Mouse (Mus musculus): ENCODE measurements at regions not wholly inside any gene's neighbourhood (a gene's known extent, or its start where the extent isn't known, plus 50 kb on each side); places are given as distances from the start of the nearest gene placed in this dataset.

DNA sequence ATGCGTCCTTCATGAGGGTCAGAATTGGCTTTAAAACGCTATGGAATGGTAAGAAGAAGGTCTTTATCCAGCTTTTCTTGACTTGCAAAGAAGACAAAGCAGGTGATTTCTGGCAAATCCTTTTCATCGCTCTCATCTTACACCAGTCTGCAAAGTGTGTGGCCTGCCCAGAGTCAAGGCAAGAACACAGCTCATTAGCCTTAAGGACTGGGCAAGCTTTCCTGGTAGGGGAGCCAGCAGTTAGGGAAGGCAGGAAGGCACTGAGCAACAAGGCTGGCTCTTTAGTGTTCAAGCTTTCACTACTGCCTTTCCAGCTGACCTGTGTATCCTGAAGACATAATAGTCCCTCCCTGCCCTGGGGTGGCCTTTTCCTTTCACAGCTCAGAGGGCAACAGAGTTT is 352.4 kb upstream of the N6amt1 start:
- H3K27me3 ChIP-seq (ENCODE audit: control insufficient read depth, insufficient read depth, low read length), result no peaks in the 10 kb centered on the region
- 67% methylated on average over 3 of the region's 3 CpGs for WGBS
- H3K4me2 ChIP-seq (replicated peaks; ENCODE audit: low read depth, low read length), result no peak overlapping the region
- H3K4me1 ChIP-seq (ENCODE audit: control insufficient read depth, insufficient read depth, low read length), result no peaks in the 10 kb centered on the region
- H3K36me3 ChIP-seq (ENCODE audit: control insufficient read depth, insufficient read depth, low read length), result no peaks in the 10 kb centered on the region
- no peaks in the 10 kb centered on the region for H3K9me3 ChIP-seq (ENCODE audit: control insufficient read depth, low read depth, low read length)
- no peak overlapping the region for H3K4me3 ChIP-seq (ENCODE audit: low read depth, low read length)
- H3K27ac ChIP-seq (ENCODE audit: low read length), result no peak overlapping the region
- ATAC-seq (ENCODE audit: insufficient number of reproducible peaks, insufficient read depth, low FRiP score, low read depth), result no peak
- no peak overlapping the region for H3K9ac ChIP-seq (replicated peaks; ENCODE audit: low read depth, low read length)

DNA sequence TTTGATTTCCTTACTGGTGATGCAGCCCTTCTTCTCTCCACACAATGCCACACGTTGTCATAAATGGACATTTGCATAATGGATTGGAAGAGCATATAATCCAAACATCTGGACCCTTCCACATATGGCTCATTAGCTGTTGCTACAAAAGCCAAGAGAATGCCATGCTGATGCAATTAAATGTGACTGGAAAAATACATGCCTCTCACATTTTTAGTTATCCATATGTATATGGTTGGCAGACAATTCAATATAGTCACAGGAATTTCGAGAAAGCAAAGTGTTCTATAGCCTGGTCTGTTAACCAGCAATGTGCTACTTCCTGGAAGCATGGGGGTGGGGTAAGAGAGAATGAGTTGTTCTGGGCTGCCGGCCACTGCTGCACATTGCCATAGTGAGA is 352.9 kb upstream of the N6amt1 start:
- Histone ChIP-seq H3K27me3 (ENCODE audit: control insufficient read depth, insufficient read depth, low read length) (no peaks in the 10 kb centered on the region), H3K36me3 (ENCODE audit: control insufficient read depth, insufficient read depth, low read length) (no peaks in the 10 kb centered on the region), H3K9ac (replicated peaks; ENCODE audit: low read depth, low read length) (no peak overlapping the region), H3K4me1 (ENCODE audit: control insufficient read depth, insufficient read depth, low read length) (no peaks in the 10 kb centered on the region), H3K27ac (ENCODE audit: low read length) (no peak overlapping the region), H3K4me2 (replicated peaks; ENCODE audit: low read depth, low read length) (no peak overlapping the region), H3K4me3 (ENCODE audit: low read depth, low read length) (no peak overlapping the region), H3K9me3 (ENCODE audit: control insufficient read depth, low read depth, low read length) (no peaks in the 10 kb centered on the region)
- ATAC-seq (ENCODE audit: insufficient number of reproducible peaks, insufficient read depth, low FRiP score, low read depth), result no peak
- WGBS, result 57% methylated on average over 3 of the region's 3 CpGs

GRCm38 (mm10) chr16:86971691-86972090 is 382.3 kb upstream of the N6amt1 start:
- Histone ChIP-seq H3K9me3 (ENCODE audit: control insufficient read depth, low read depth, low read length) (no peaks in the 10 kb centered on the region), H3K9ac (replicated peaks; ENCODE audit: low read depth, low read length) (no peak overlapping the region), H3K4me1 (ENCODE audit: control insufficient read depth, insufficient read depth, low read length) (no peaks in the 10 kb centered on the region), H3K27ac (ENCODE audit: low read length) (no peak overlapping the region), H3K27me3 (ENCODE audit: control insufficient read depth, insufficient read depth, low read length) (no peaks in the 10 kb centered on the region), H3K4me2 (replicated peaks; ENCODE audit: low read depth, low read length) (no peak overlapping the region), H3K4me3 (ENCODE audit: low read depth, low read length) (no peak overlapping the region), H3K36me3 (ENCODE audit: control insufficient read depth, insufficient read depth, low read length) (no peaks in the 10 kb centered on the region)
- ATAC-seq (ENCODE audit: insufficient number of reproducible peaks, insufficient read depth, low FRiP score, low read depth), result no peak
- 90% methylated on average over 3 of the region's 3 CpGs for WGBS

GRCm38 (mm10) chr16:86949681-86950080 is 404.3 kb upstream of the N6amt1 start:
- no peak for ATAC-seq (ENCODE audit: insufficient number of reproducible peaks, insufficient read depth, low FRiP score, low read depth)

GRCm38 (mm10) chr16:86945531-86946144 is 408.3 kb upstream of the N6amt1 start:
- Histone ChIP-seq H3K27ac (ENCODE audit: low read length) (no peak overlapping the region), H3K9me3 (ENCODE audit: control insufficient read depth, low read depth, low read length) (no peaks in the 10 kb centered on the region), H3K9ac (replicated peaks; ENCODE audit: low read depth, low read length) (no peak overlapping the region), H3K4me2 (replicated peaks; ENCODE audit: low read depth, low read length) (no peak overlapping the region), H3K27me3 (ENCODE audit: control insufficient read depth, insufficient read depth, low read length) (no peaks in the 10 kb centered on the region), H3K4me3 (ENCODE audit: low read depth, low read length) (no peak overlapping the region), H3K36me3 (ENCODE audit: control insufficient read depth, insufficient read depth, low read length) (no peaks in the 10 kb centered on the region), H3K4me1 (ENCODE audit: control insufficient read depth, insufficient read depth, low read length) (no peaks in the 10 kb centered on the region)
- WGBS, result 72% methylated on average over 6 of the region's 6 CpGs
- no peak for ATAC-seq (ENCODE audit: insufficient number of reproducible peaks, insufficient read depth, low FRiP score, low read depth)

More at GRCm38 (mm10) chr16:86949681-86950080, 404.3 kb upstream of the N6amt1 start:
- Histone ChIP-seq H3K36me3 (ENCODE audit: control insufficient read depth, insufficient read depth, low read length) (no peaks in the 10 kb centered on the region), H3K27ac (ENCODE audit: low read length) (no peak overlapping the region), H3K4me2 (replicated peaks; ENCODE audit: low read depth, low read length) (no peak overlapping the region), H3K9ac (replicated peaks; ENCODE audit: low read depth, low read length) (no peak overlapping the region), H3K4me1 (ENCODE audit: control insufficient read depth, insufficient read depth, low read length) (no peaks in the 10 kb centered on the region), H3K9me3 (ENCODE audit: control insufficient read depth, low read depth, low read length) (no peaks in the 10 kb centered on the region), H3K4me3 (ENCODE audit: low read depth, low read length) (no peak overlapping the region), H3K27me3 (ENCODE audit: control insufficient read depth, insufficient read depth, low read length) (no peaks in the 10 kb centered on the region)
- 78% methylated on average over 6 of the region's 6 CpGs for WGBS

DNA sequence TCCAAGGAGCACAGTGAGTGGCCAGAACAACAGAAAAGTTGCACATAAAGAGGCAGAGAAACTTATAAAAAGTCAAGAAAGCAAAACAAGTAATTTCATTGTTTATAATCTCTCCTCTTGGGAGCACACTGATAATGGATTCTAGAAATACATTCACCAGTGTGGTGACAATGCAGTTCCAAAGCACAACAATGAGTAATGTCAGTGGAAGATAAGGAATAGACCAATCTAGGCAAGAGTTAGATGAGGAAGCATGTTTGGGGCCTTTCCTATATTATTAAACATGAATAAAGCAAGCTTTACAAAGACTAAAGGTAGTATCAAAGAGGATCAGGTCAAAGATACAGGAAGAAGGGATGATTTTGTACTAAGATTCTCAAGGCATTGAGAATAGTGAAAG is 408.9 kb upstream of the N6amt1 start:
- Histone ChIP-seq H3K4me1 (ENCODE audit: control insufficient read depth, insufficient read depth, low read length) (no peaks in the 10 kb centered on the region), H3K9me3 (ENCODE audit: control insufficient read depth, low read depth, low read length) (no peaks in the 10 kb centered on the region), H3K27me3 (ENCODE audit: control insufficient read depth, insufficient read depth, low read length) (no peaks in the 10 kb centered on the region), H3K4me2 (replicated peaks; ENCODE audit: low read depth, low read length) (no peak overlapping the region), H3K36me3 (ENCODE audit: control insufficient read depth, insufficient read depth, low read length) (no peaks in the 10 kb centered on the region), H3K9ac (replicated peaks; ENCODE audit: low read depth, low read length) (no peak overlapping the region), H3K4me3 (ENCODE audit: low read depth, low read length) (no peak overlapping the region), H3K27ac (ENCODE audit: low read length) (no peak overlapping the region)
- ATAC-seq (ENCODE audit: insufficient number of reproducible peaks, insufficient read depth, low FRiP score, low read depth), result no peak

GRCm38 (mm10) chr16:86934989-86935388 is 419.0 kb upstream of the N6amt1 start:
- Histone ChIP-seq H3K27ac (ENCODE audit: low read length) (no peak overlapping the region), H3K27me3 (ENCODE audit: control insufficient read depth, insufficient read depth, low read length) (no peaks in the 10 kb centered on the region), H3K4me1 (ENCODE audit: control insufficient read depth, insufficient read depth, low read length) (no peaks in the 10 kb centered on the region), H3K9me3 (ENCODE audit: control insufficient read depth, low read depth, low read length) (no peaks in the 10 kb centered on the region), H3K36me3 (ENCODE audit: control insufficient read depth, insufficient read depth, low read length) (no peaks in the 10 kb centered on the region), H3K4me3 (ENCODE audit: low read depth, low read length) (no peak overlapping the region), H3K9ac (replicated peaks; ENCODE audit: low read depth, low read length) (no peak overlapping the region), H3K4me2 (replicated peaks; ENCODE audit: low read depth, low read length) (no peak overlapping the region)
- WGBS, result 80% methylated on average over 2 of the region's 2 CpGs
- no peak for ATAC-seq (ENCODE audit: insufficient number of reproducible peaks, insufficient read depth, low FRiP score, low read depth)

GRCm38 (mm10) chr16:86932765-86933164 is 421.2 kb upstream of the N6amt1 start:
- H3K27me3 ChIP-seq (ENCODE audit: control insufficient read depth, insufficient read depth, low read length), result no peaks in the 10 kb centered on the region
- no peak for ATAC-seq (ENCODE audit: insufficient number of reproducible peaks, insufficient read depth, low FRiP score, low read depth)
- H3K9me3 ChIP-seq (ENCODE audit: control insufficient read depth, low read depth, low read length), result no peaks in the 10 kb centered on the region
- H3K4me2 ChIP-seq (replicated peaks; ENCODE audit: low read depth, low read length), result no peak overlapping the region
- no peak overlapping the region for H3K9ac ChIP-seq (replicated peaks; ENCODE audit: low read depth, low read length)
- no peaks in the 10 kb centered on the region for H3K36me3 ChIP-seq (ENCODE audit: control insufficient read depth, insufficient read depth, low read length)
- WGBS, result 71% methylated on average over 3 of the region's 3 CpGs
- no peak overlapping the region for H3K27ac ChIP-seq (ENCODE audit: low read length)
- no peaks in the 10 kb centered on the region for H3K4me1 ChIP-seq (ENCODE audit: control insufficient read depth, insufficient read depth, low read length)
- no peak overlapping the region for H3K4me3 ChIP-seq (ENCODE audit: low read depth, low read length)

- H3K27me3 ChIP-seq (ENCODE audit: control insufficient read depth, insufficient read depth, low read length), result no peaks in the 10 kb centered on the region
- no peaks in the 10 kb centered on the region for H3K36me3 ChIP-seq (ENCODE audit: control insufficient read depth, insufficient read depth, low read length)
- H3K4me3 ChIP-seq (ENCODE audit: low read depth, low read length), result no peak overlapping the region
- no peaks in the 10 kb centered on the region for H3K9me3 ChIP-seq (ENCODE audit: control insufficient read depth, low read depth, low read length)
- H3K27ac ChIP-seq (ENCODE audit: low read length), result no peak overlapping the region
- no peak for ATAC-seq (ENCODE audit: insufficient number of reproducible peaks, insufficient read depth, low FRiP score, low read depth)
- H3K9ac ChIP-seq (replicated peaks; ENCODE audit: low read depth, low read length), result no peak overlapping the region
- no peaks in the 10 kb centered on the region for H3K4me1 ChIP-seq (ENCODE audit: control insufficient read depth, insufficient read depth, low read length)
- WGBS, result 67% methylated on average over 2 of the region's 2 CpGs
- no peak overlapping the region for H3K4me2 ChIP-seq (replicated peaks; ENCODE audit: low read depth, low read length)
Measured at GRCm38 (mm10) chr16:86897967-86898710, 455.8 kb upstream of the N6amt1 start.
